Mouse (Mus musculus) right cerebral cortex, adult 2 months (tissue): ENCODE data around the gene Chd2.
"Not testable (repeated sequence)": the region's sequence is repeated elsewhere in the genome, so short reads cannot be mapped to it uniquely, and the experiment has no call there.

Source experiments
- DNase-seq, 2 experiments: peaks; one replicate each; pipeline ENCODE4 v3.0.0; 2021 to 2022; ENCODE audit warnings: low spot score in 2 of 2

The Chd2 gene

DNA sequence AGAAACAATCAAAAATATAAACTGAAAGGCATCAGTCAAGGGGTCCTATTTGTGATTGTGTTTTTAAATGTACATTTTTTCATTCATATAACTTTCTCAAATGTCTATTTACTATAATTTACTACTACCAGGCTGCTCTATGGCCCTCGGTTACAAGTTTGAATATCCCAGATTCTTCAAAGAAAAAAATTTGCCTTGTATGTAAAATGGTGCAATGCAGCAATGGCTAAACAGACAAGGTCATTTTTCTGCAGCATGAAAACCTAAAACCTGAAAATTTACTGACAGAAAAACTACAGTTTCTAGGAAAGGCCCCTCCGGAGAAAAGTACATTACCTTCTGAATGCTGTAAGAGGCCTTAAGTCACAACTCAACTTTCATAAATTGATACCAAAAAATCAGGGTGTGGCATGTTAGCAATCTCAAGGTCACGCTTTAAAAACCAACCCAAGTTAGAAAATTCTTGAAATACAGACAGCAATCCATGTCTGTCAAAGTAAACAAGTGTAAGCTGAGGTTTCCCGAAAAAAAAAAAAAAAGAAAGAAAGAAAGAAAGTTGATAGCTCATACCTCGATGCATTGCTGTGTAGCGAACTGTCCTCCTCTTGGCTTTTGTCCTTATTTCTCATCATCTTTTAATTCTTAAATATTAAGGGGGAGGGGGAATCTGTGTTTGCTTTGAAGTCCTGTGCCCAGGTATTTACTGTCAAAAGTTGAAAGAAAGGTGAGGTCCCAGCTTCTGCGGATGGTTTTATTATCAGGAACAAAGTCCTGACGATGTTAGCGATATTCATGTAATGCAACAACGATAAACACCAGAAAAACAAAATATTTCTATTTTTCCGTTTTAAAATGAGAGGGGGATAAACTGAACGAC, 1.2 kb downstream of the Chd2 start:
- peak in 1 of 2 experiments; percentile 5 for DNase-seq

- peak in 1 of 2 experiments; percentile 8 for DNase-seq
Observed at GRCm38 (mm10) chr7:73539116-73539682, 2.4 kb downstream of the Chd2 start.

DNA sequence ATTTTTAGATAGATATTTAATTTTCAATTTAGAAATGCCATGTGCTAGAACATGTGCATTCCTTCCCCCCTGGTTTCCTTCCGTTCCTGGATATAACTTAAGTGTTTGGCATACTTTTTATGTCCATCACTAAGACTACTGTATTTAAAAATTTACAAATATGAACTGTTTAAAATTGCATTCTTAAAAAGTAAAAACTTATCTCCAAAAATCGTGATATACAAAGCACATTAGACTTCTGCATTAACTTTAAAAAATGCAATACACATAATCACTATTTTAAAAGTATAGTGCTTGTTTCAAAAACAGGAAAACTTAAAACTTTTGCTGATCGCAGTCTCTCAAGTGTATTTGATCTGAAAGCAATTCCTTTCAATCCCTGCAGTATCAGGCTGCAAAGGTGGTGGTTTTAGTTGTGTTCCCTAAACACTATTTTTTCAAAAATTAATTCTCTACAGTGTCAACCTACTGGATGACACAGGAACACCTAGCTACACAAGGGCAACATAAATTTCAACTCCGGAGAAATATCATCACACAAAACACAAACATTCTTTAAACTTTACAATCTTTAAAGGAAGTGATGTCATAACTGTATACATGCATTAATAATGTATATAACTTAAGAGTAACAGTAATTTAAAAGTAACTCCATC, 3.1 kb downstream of the Chd2 start:
- peak in 1 of 2 experiments; percentile 3 for DNase-seq

DNA sequence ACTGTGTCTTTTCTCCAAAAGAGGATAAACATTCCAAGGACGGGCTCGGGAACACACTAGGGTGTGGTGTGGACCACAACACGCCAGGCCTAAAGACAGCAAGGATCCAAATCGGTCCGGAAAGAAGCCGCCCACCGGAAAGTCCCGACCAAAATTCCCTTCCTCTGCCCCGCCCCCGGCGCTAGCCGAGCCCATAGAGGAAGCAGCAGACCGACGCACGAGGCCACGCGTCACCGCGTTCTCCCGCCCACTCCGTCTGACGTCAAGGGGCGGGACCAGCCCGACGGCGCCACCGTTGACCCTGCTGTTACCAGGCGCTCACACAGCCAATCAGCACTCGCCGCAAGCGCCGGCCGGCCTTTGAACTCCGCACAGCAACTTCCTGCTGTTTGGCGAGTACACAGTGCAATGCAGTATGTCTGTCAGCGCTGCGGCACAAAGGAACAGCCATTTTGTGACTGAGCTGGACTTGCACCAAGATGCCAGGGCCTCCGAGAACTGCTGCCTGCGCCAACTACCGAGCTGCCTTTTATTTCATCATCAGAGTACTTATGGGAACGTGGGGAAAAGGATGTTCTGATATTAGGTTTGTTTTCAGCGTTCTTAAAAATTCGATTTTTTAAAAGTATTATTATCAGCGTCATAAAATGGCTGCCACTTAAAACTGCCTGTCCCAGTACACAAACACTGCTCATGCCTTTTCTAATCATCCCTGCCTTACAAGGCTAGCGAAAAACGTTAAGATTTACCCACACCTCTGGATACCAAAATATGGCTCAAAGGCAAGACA, 3.8 kb downstream of the Chd2 start:
- DNase-seq = peak; percentile 100

DNA sequence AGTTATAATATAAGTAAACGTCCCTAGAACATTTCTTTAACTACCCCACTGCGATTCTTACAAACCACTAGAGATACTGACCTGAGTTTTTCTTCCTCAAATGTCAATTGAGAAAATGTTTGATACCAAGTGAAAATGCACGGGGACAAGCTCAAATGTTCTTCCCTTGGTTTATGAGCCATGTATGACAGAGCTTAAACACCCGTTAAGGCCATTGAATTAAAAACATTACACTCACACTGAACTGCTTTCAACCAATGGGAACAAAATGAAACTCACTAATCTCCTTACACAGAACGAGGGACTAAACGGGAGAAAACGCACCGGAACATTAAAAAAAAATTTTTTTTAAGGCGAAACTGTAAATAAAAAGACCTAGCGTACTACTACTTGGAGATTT, 4.4 kb downstream of the Chd2 start:
- no peak for DNase-seq

DNA sequence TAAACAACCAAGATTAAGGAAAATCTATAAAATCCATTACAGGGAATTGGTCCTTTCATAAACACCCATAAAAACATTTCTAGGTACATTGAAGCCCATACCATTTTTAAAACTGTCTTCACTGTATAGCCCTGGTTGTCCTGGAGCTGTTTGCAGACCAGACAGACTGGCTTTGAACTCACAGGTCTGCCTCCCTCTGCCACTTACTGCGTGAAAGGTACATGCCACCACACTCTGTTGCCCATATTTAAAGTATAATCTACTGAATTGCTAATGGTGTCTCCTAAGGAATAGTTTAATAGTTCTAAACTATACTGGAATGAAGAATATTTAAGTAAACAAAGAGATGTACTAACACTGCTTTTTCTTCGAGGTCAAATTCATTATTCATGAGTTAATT, 5.1 kb downstream of the Chd2 start:
- DNase-seq = peak; percentile 1

GRCm38 (mm10) chr7:73535861-73536200, 5.8 kb downstream of the Chd2 start:
- peak in 1 of 2 experiments; percentile 1 for DNase-seq

GRCm38 (mm10) chr7:73534937-73535860, 6.4 kb downstream of the Chd2 start:
- peak in 1 of 2 experiments; percentile 1 for DNase-seq

DNA sequence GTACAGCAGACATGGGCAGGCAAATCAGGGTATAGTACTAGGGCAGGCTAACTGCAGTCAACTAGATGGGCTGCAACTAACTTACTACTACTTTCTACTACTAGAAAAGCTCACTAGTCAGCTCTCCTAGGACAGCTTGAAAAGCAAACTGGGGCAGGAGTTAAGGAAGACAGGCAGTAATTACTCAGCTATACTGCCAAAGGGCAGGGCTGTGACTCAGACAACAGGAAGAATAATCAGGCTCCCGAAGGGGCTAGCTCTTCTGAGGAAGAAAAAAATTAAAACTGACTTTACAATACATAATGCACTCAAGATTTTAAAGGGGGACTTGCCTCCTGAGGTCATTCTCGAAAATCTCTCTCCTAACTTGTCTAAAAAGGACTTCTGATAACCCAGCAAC, 8.2 kb downstream of the Chd2 start:
- peak in 1 of 2 experiments; percentile 2 for DNase-seq

GRCm38 (mm10) chr7:73532916-73533315, 8.7 kb downstream of the Chd2 start:
- DNase-seq = peak in 1 of 2 experiments; percentile 8

- DNase-seq = peak in 1 of 2 experiments; percentile 1
Observed at GRCm38 (mm10) chr7:73532139-73532538, 9.5 kb downstream of the Chd2 start.

- DNase-seq = peak; percentile 3 to 5
Observed at GRCm38 (mm10) chr7:73531506-73532093, 10.0 kb downstream of the Chd2 start.

- DNase-seq = peak in 1 of 2 experiments; percentile 3
Observed at GRCm38 (mm10) chr7:73530846-73531245, 10.8 kb downstream of the Chd2 start.

DNA sequence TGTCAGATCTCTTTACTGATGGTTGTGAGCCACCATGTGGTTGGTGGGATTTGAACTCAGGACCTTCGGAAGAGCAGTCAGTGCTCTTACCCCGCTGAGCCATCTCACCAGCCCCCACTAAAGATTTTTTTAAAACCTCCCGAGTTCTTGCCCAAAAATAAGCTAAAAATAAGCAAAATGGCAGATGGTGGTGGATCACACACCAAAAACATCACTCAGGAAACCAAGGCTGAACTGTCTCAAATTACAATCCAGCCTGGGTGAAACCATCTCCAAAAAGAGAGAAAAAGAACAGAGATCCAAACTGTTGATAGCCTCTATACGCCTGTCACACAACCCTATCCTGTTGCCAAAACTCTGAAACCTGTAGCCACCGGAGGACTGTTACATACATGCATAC, 11.5 kb downstream of the Chd2 start:
- DNase-seq = peak; percentile 2 to 13

DNA sequence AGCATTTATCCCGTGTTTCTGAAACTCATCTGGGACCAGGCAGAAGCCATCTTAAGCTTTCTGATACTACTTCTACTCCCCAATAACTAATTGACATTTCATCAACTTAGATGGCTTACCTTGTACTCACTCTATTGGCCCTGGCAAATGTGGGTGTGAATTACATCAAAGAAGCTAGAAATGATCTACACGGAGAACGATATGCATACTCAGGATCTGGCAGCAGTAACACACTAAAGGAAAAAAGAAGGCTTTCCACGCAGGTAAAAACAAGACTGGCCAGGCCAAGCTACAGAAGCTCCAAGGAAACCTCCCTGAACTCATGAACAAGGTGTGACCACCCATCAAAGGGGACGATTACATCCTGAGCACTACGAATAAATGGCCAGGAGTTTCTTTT, 12.4 kb downstream of the Chd2 start:
- no peak for DNase-seq

- not testable (repeated sequence) for DNase-seq
Observed at GRCm38 (mm10) chr7:73528377-73528894, 13.2 kb downstream of the Chd2 start.

- no peak for DNase-seq
Observed at GRCm38 (mm10) chr7:73527225-73527624, 14.4 kb downstream of the Chd2 start.

- peak in 1 of 2 experiments; percentile 57 for DNase-seq
Observed at GRCm38 (mm10) chr7:73524454-73524952, 17.1 kb downstream of the Chd2 start.

- DNase-seq = no peak
Observed at GRCm38 (mm10) chr7:73523608-73524259, 17.9 kb downstream of the Chd2 start.
